Mouse (Mus musculus): ENCODE data around the gene Suclg1. TPM values are rescaled to one million over a fixed set of nuclear protein-coding genes. Genes with fewer than 3 reads are reported as not detected.

Gene Suclg1
- total RNA-seq (2021), result 100 to 1,000 TPM; 312 to 315 TPM
- long read RNA-seq, experiment 1, transcript Suclg1-201 (9 exons, 1,519 nt), result major isoform, 306 of 323 reads
- long read RNA-seq, experiment 1, partial matches to known transcripts, result 10 of 323 reads
- long read RNA-seq, experiment 1, other reads (novel, unspliced or antisense), result 7 of 323 reads
- long read RNA-seq, experiment 2, transcript Suclg1-201 (9 exons, 1,519 nt), result major isoform, 277 of 288 reads
- long read RNA-seq, experiment 2, partial matches to known transcripts, result 7 of 288 reads
- long read RNA-seq, experiment 2, other reads (novel, unspliced or antisense), result 4 of 288 reads

GRCm38 (mm10) chr6:73248237-73249048 lies at the start of gene Suclg1:
Gene Suclg1 (plus strand): TSS chr6:73248382.
- DNase-seq (ENCODE audit: low spot score in 2 of 2), result peak; percentile 78 to 89

GRCm38 (mm10) chr6:73203724-73204123 lies 44.5 kb upstream of the Suclg1 start:
- no peak for DNase-seq (ENCODE audit: low spot score in 2 of 2)

GRCm38 (mm10) chr6:73204937-73205336 lies 43.2 kb upstream of the Suclg1 start:
- DNase-seq (ENCODE audit: low spot score in 2 of 2), result no peak

GRCm38 (mm10) chr6:73209598-73209997 lies 38.6 kb upstream of the Suclg1 start:
- no peak for DNase-seq (ENCODE audit: low spot score in 2 of 2)

GRCm38 (mm10) chr6:73210445-73210972 lies 37.7 kb upstream of the Suclg1 start:
- DNase-seq (ENCODE audit: low spot score in 2 of 2), result no peak

- DNase-seq (ENCODE audit: low spot score in 2 of 2), result no peak
These were observed 37.1 kb upstream of the Suclg1 start for GRCm38 (mm10) chr6:73211036-73211435.

GRCm38 (mm10) chr6:73211602-73212001 lies 36.6 kb upstream of the Suclg1 start:
- DNase-seq (ENCODE audit: low spot score in 2 of 2), result no peak

- peak; percentile 72 to 83 for DNase-seq (ENCODE audit: low spot score in 2 of 2)
These were observed 26.8 kb upstream of the Suclg1 start, which contains the start of gene Dnah6 for GRCm38 (mm10) chr6:73221189-73221957. Gene Dnah6 (minus strand): TSS chr6:73221651.

GRCm38 (mm10) chr6:73221958-73222735 lies 26.0 kb upstream of the Suclg1 start:
- peak in 1 of 2 experiments; percentile 24 for DNase-seq (ENCODE audit: low spot score in 2 of 2)

GRCm38 (mm10) chr6:73222841-73223526 lies 25.2 kb upstream of the Suclg1 start:
- peak; percentile 59 to 89 for DNase-seq (ENCODE audit: low spot score in 2 of 2)

GRCm38 (mm10) chr6:73227376-73228158 lies 20.6 kb upstream of the Suclg1 start:
- no peak for DNase-seq (ENCODE audit: low spot score in 2 of 2)

- peak in 1 of 2 experiments; percentile 34 for DNase-seq (ENCODE audit: low spot score in 2 of 2)
These were observed 19.8 kb upstream of the Suclg1 start for GRCm38 (mm10) chr6:73228408-73228807.

- no peak for DNase-seq (ENCODE audit: low spot score in 2 of 2)
These were observed 19.3 kb upstream of the Suclg1 start for GRCm38 (mm10) chr6:73228881-73229280.

GRCm38 (mm10) chr6:73232152-73232584 lies 16.0 kb upstream of the Suclg1 start:
- DNase-seq (ENCODE audit: low spot score in 2 of 2), result no peak

- DNase-seq (ENCODE audit: low spot score in 2 of 2), result no peak
These were observed 14.9 kb upstream of the Suclg1 start for GRCm38 (mm10) chr6:73233202-73233726.

GRCm38 (mm10) chr6:73234302-73234900 lies 13.8 kb upstream of the Suclg1 start:
- peak in 1 of 2 experiments; percentile 4 for DNase-seq (ENCODE audit: low spot score in 2 of 2)

- DNase-seq (ENCODE audit: low spot score in 2 of 2), result no peak
These were observed 12.5 kb upstream of the Suclg1 start for GRCm38 (mm10) chr6:73235650-73236049.

GRCm38 (mm10) chr6:73246821-73247220 lies 1.4 kb upstream of the Suclg1 start:
- no peak for DNase-seq (ENCODE audit: low spot score in 2 of 2)
